Mouse (Mus musculus): ENCODE results near the gene Pomgnt2. TPM values are rescaled to one million over a fixed set of nuclear protein-coding genes. Genes with fewer than 3 reads are reported as not detected.

Gene Pomgnt2
- not detected for polyA plus RNA-seq (2017; shearing (Covaris generic))

DNA sequence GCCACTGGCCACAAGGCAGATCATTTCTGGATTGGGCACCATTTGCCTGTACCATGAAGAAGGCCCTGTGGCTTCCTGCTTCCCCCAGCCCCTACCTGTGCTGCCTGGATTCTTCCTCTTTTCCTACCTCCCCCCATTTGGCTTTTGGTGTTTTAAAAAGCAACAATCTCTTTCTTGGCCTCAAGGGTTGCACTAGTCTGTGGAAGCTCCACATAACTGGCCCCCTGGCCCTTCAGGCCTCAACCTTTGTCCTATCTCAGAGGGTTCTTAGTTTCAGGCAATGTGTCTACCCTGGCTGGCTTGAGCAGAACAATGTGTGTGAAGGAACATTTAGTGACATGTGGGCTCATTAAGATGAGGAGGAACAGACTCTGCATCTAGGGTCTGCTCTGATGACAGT, at the start of gene Pomgnt2:
TSS of gene Pomgnt2 (minus strand) at position 101 of the 400 bp plus-strand sequence.

DNA sequence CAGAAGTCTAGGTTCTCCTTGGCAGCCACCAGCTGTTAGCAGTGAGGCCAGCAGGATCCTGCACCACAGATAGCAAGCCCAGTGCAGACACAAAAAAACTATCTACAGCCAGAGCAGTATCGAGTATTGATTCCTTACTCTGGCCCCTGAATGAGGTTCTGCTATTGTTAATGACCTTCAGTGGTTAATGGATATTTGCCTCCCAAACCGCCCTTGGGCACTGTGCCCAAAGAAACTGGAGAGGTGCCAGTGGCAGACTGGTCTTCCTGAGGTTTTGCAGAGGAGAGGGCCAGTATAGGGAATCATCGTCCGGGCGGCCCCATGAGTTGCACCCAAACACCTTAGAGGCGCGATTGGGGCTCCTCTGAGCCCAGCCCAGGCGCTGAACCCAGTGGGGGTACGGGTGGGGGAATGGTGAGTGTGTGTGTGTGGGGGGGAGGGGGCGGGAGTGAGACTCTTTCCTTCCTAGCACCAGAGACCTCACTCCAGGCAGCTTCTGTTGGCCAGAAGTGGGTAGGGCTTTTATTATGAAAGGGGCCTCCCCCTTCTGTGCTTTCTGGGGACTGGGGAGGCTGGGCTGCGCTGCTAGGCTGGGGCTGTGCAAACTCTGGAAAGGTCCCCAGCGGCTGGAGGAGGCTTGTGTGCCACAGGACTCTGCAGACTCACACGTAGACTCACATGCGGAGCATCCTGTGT, 46.3 kb downstream of the Pomgnt2 start, which contains the start of gene Fam198a:
TSS of gene Fam198a (plus strand) at position 571 of the 696 bp plus-strand sequence.

Other genes starting within 250 kb of the Pomgnt2 start
- gene Zfp651, start 237.8 kb downstream of the Pomgnt2 start, polyA plus RNA-seq (2017; shearing (Covaris generic)): 0.17 TPM
- not detected for gene Klhl40, start 219.5 kb downstream of the Pomgnt2 start, polyA plus RNA-seq (2017; shearing (Covaris generic))
- gene Hhatl, start 204.6 kb downstream of the Pomgnt2 start, polyA plus RNA-seq (2017; shearing (Covaris generic)): 0.22 TPM
- gene Ccdc13, start 157.6 kb downstream of the Pomgnt2 start, polyA plus RNA-seq (2017; shearing (Covaris generic)): not detected
- 110 TPM for gene Higd1a, start 138.7 kb downstream of the Pomgnt2 start, polyA plus RNA-seq (2017; shearing (Covaris generic))
- gene Ackr2, start 98.8 kb downstream of the Pomgnt2 start, polyA plus RNA-seq (2017; shearing (Covaris generic)): not detected
- gene Cyp8b1, start 80.8 kb downstream of the Pomgnt2 start, polyA plus RNA-seq (2017; shearing (Covaris generic)): 0.39 TPM
- not detected for gene Fam198a, start 46.1 kb downstream of the Pomgnt2 start, polyA plus RNA-seq (2017; shearing (Covaris generic))
- gene Snrk, start 120.2 kb upstream of the Pomgnt2 start, polyA plus RNA-seq (2017; shearing (Covaris generic)): 86.2 TPM